ENCODE assay signal across 9 mouse cellular contexts in genomic region chr3:137856061-137856460, GRCm38 (mm10).
"Had no signal": no experiment of that assay in that cellular context is flagged by ENCODE, and none has a peak within 500 bp of the region (broad histone marks: within the 10 kb centered on the region; RNA-seq: fewer than 3 reads in every experiment).

No protein-coding gene starts in this region.

- H3K4me3 ChIP-seq: intestine, embryonic 15.5 days; left cerebral cortex, adult 2 months; liver, embryonic 13.5 days; midbrain, embryonic 13.5 days had no signal

- H3K36me3 ChIP-seq: intestine, embryonic 15.5 days; liver, embryonic 13.5 days; midbrain, embryonic 13.5 days had no signal

- H3K27ac ChIP-seq: intestine, embryonic 15.5 days; kidney, postnatal 0 days; left cerebral cortex, adult 2 months; liver, embryonic 13.5 days; midbrain, embryonic 13.5 days had no signal

- H3K4me1 ChIP-seq: midbrain, embryonic 13.5 days had no signal

- H3K4me2 ChIP-seq: intestine, embryonic 15.5 days; liver, embryonic 13.5 days; midbrain, embryonic 13.5 days had no signal

- ATAC-seq: intestine, embryonic 15.5 days; liver, postnatal 0 days; midbrain, embryonic 13.5 days had no signal

- DNase-seq: kidney, adult 8-10 months; liver; liver, embryonic 13.5 days; liver, postnatal 0 days; right cerebral cortex, postnatal 14 days had no signal

- H3K27me3 ChIP-seq: intestine, embryonic 15.5 days; liver, embryonic 13.5 days; midbrain, embryonic 13.5 days had no signal

- H3K9ac ChIP-seq: intestine, embryonic 15.5 days; liver, embryonic 13.5 days; liver, postnatal 0 days; midbrain, embryonic 13.5 days had no signal

- H3K9me3 ChIP-seq: intestine, embryonic 15.5 days; liver, embryonic 13.5 days; midbrain, embryonic 13.5 days had no signal
